Mouse (Mus musculus) adrenal gland, postnatal 4 days (tissue): ENCODE data around the gene Ttc39d. TPM values are rescaled to one million over a fixed set of nuclear protein-coding genes. Genes with fewer than 3 reads are reported as not detected.

ENCODE experiments used
- DNase-seq, 2 experiments: peaks; one replicate each; pipeline ENCODE4 v3.0.0; 2021 to 2022; ENCODE audit warnings: low spot score in 2 of 2, mixed read lengths in 2 of 2
- total RNA-seq, 2 experiments: library from RNA; stranded (reverse); gene quantifications; 2 replicates each; pipeline ENCODE4 v1.2.3; 2021

Ttc39d gene
- total RNA-seq, 2 experiments from 2014 or later: 0.11 to 0.25 TPM

GRCm38 (mm10) chr17:80254421-80254820 is 47.2 kb downstream of the Ttc39d start:
- no peak for DNase-seq

GRCm38 (mm10) chr17:80255208-80255607 is 47.9 kb downstream of the Ttc39d start:
- DNase-seq: peak in 1 of 2 experiments; percentile 49

- no peak for DNase-seq
Measured at GRCm38 (mm10) chr17:80267065-80267464, 59.8 kb downstream of the Ttc39d start.

Other genes starting within 250 kb of the Ttc39d start
- 10 to 100 TPM; 72.6 to 73.0 TPM for gene Hnrnpll, start 145.1 kb upstream of the Ttc39d start, total RNA-seq
- 10 to 100 TPM; 14.5 to 16.2 TPM for gene Galm, start 80.0 kb upstream of the Ttc39d start, total RNA-seq
- 100 to 1,000 TPM; 172 to 192 TPM for gene Srsf7, start 153 bp upstream of the Ttc39d start, total RNA-seq
- 10 to 100 TPM; 11.0 to 12.0 TPM for gene Gemin6, start 17.0 kb downstream of the Ttc39d start, total RNA-seq
- 10 to 100 TPM; 16.6 to 16.7 TPM for gene Morn2, start 82.7 kb downstream of the Ttc39d start, total RNA-seq
- gene Dhx57, start 83.0 kb downstream of the Ttc39d start, total RNA-seq: 10 to 100 TPM; 20.9 to 22.0 TPM
- 1 to 10 TPM; 3.3 to 3.4 TPM for gene Arhgef33, start 99.9 kb downstream of the Ttc39d start, total RNA-seq
- 1 to 10 TPM; 1.3 to 4.0 TPM for gene Gm10190, start 166.1 kb downstream of the Ttc39d start, total RNA-seq